Mouse (Mus musculus) forebrain, embryonic 10.5 days (tissue): ENCODE data around the gene Reep6. TPM values are rescaled to one million over a fixed set of nuclear protein-coding genes. Genes with fewer than 3 reads are reported as not detected.

Source experiments
- DNase-seq: peaks from one replicate; pipeline ENCODE4 v3.0.0-alpha.2; 2017; ENCODE audit warnings: low spot score; ENCODE audit errors: extremely low spot score
- H3K27ac ChIP-seq: fragments of 300-500 bp; sonication (generic); 2 replicates; pipeline ENCODE4 v1.5.1; 2016; ENCODE audit warnings: mild to moderate bottlenecking
- H3K27me3 ChIP-seq: fragments of 300-500 bp; sonication (generic); 2 replicates; pipeline ENCODE4 v1.6.1; 2016; ENCODE audit warnings: mild to moderate bottlenecking; ENCODE audit not compliant: poor library complexity, severe bottlenecking
- H3K36me3 ChIP-seq: fragments of 300-500 bp; sonication (generic); replicated peaks from 2 replicates; pipeline ENCODE4 v1.6.1; 2016; ENCODE audit warnings: mild to moderate bottlenecking, moderate library complexity
- H3K4me1 ChIP-seq: fragments of 300-500 bp; sonication (generic); 2 replicates; pipeline ENCODE4 v1.6.1; 2016
- H3K4me3 ChIP-seq: fragments of 300-500 bp; sonication (generic); 2 replicates; pipeline ENCODE4 v1.5.1; 2016; ENCODE audit warnings: mild to moderate bottlenecking, moderate library complexity
- H3K9me3 ChIP-seq: fragments of 300-500 bp; sonication (generic); 2 replicates; pipeline ENCODE4 v1.6.1; 2016; ENCODE audit warnings: mild to moderate bottlenecking, moderate library complexity
- WGBS: fragments of 180-500 bp; shearing (Covaris S2); methylation state at CpG from one replicate; pipeline ENCODE4 v1.1.7; 2016; 5-methylcytosine and 5-hydroxymethylcytosine counted together
- polyA plus RNA-seq: library from polyadenylated mRNA; unstranded; fragments of >200 nt; fragmentation: Nextera tagmentation; extraction: Ambion mirVana; gene quantifications from 2 replicates; pipeline ENCODE4 v1.2.1, GENCODE M21; 2016

Gene Reep6
- polyA plus RNA-seq, result 7.7 and 9.1 TPM in 2 replicates

DNA sequence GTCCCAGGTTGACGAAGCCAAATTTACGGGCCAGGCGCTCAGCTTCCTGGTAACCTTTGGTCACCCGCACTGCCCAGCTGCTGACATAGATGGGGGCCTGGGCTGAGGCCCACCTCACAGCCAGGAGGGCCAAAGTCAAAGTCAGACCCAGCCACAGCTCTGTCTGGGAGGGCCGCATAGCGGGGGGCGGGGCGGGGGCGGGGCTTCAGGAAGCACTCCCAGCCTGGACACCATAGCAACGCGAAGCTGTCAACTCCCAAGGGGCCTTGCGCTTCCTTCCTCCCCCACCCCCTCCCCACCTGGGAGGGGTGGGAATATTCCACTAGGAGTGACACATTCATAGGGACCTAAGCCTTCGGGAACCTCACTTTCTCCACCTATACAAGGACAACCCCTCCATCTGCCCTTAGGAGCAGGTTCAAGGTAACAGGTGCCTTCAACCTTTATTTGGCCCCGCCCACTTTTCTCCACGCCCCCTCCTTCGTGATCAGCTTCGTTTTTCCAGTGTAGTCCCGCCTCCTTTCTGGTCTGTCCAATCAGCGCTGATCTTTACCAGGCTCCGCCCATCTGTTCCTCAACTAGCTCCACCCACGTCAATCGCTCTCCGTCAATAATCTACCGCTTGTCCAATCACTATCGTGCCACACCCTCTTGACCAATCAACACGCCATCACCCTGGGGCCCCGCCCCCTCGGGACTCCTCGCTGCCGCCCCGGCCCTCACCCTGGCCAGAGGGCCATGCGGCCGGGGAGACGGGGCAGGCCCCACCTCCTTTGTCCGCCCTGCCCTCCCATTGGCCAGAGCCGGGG lies at the start of gene Reep6, which contains the start of gene Pcsk4:
Reep6 (plus strand) TSS at position 681 of the 809 bp plus-strand sequence.
Pcsk4 (minus strand) TSS at position 226 of the 809 bp plus-strand sequence.
- Histone ChIP-seq H3K27me3 (peaks cover 61% of the 10 kb centered on the region), H3K4me1 (peaks cover 41% of the 10 kb centered on the region), H3K27ac (peak within 1 kb of the TSS; percentile 62), H3K36me3 (no peaks in the 10 kb centered on the region), H3K9me3 (no peaks in the 10 kb centered on the region), H3K4me3 (peak within 1 kb of the TSS; percentile 56)
- WGBS, result 3% methylated on average over 36 of the region's 36 CpGs
- peak; percentile 98 for DNase-seq

DNA sequence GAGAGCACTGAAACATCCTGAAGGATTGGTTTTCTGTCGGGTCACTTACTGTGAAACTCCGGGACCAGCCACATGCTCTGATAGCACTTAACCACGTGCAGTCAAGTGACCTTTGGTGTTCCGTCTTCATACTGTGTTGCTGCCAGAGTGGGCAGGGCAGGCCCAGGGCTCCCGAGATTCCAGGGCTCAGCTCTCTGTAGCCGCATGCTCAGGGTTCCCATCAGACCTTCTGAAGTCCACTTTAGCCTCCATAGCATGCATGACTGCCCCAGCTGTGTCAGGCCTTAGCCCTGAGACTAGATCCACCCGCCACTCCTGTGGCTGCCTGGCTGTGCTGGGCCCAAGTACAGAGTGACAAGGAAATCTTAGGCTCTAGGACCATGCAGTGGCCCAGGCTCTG lies 48.4 kb upstream of the Reep6 start:
- no peak overlapping the region for H3K27ac ChIP-seq
- no peak for DNase-seq

DNA sequence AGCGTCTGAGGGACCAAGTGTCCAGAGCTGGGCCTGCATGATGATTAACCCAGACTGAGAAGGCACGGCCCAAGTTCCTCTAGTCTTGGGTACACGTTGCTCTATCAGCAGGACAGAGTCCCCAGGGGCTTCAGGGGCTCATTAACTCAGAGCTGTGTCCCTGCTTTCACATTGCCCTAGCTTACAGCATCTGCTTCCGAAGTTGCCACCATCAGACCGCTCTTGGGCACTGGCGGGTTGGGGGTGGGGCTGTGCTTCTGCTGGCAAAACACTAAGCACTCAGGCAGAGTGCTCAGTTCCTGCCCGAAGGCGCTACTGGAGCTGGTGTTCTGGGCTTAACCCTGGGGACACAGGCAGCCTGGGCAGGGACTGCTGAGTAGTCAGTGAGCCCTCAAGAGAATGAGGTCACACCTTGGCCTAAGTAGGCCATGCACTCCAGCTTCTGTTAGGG lies 47.8 kb upstream of the Reep6 start:
- Histone ChIP-seq H3K27me3 (no peaks in the 10 kb centered on the region), H3K9me3 (no peaks in the 10 kb centered on the region), H3K36me3 (peaks cover 99% of the 10 kb centered on the region), H3K4me1 (0 out of 2 replicates have a peak, but pooled peaks cover 1% of the 10 kb centered on the region), H3K4me3 (no peak overlapping the region), H3K27ac (no peak overlapping the region)
- no peak for DNase-seq
- 80% methylated on average over 8 of the region's 8 CpGs for WGBS

More for the DNA sequence above, 48.4 kb upstream of the Reep6 start:
- H3K4me1 ChIP-seq, result no peaks in the 10 kb centered on the region
- WGBS, result 90% methylated on average over 7 of the region's 7 CpGs
- H3K9me3 ChIP-seq, result no peaks in the 10 kb centered on the region
- no peaks in the 10 kb centered on the region for H3K27me3 ChIP-seq
- peaks cover 99% of the 10 kb centered on the region for H3K36me3 ChIP-seq
- H3K4me3 ChIP-seq, result no peak overlapping the region

DNA sequence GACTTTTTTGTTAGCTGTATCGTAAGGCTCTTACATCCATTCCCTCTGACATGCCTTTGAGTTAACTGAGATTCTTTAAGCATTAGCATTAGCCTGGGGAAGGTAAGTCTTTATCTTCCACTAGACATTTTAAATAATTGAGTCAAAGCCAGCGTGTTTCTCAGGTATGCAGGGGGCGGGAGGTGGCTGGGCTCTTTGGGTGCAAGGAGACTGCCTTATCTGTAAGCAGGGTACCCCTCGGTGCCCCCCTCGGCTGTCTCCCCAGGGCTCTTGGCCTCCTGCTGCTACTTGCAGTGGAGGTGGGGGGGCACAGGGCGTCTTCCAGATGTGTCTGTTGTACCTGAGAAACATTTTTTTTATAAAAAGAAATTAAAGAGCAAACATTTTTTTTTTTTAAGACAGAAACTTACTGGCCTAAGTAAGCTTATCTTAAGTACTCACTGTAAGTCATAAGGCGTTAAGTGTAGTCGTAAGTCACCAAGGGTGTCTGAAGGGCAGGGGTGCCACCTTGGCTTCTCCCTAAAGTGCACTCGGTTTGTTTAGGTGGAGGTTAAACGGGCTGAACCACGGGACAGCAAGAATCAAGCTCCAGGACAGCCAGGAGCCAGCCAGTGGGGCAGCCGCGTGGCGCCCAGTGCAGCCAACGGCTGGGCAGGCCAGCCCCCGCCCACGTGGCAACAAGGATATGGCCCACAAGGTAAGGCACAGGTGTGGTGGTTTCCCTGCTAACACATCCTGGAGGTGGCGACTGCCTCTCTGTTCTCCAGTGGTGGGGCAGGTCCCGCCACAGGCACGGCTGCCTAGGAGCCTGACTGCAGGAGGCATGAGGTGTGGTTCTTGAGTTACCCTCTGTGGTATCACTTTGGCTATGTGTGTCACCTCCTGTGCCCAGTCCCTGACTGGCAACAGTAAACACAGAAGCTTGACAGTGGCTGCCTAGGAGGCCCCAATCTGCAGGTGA lies 47.0 kb upstream of the Reep6 start:
- H3K4me3 ChIP-seq, result no peak overlapping the region
- peaks cover 99% of the 10 kb centered on the region for H3K36me3 ChIP-seq
- no peaks in the 10 kb centered on the region for H3K9me3 ChIP-seq
- DNase-seq, result no peak
- H3K4me1 ChIP-seq, result peaks cover 8% of the 10 kb centered on the region; the same call in 1 of the 2 replicates
- WGBS, result 93% methylated on average over 20 of the region's 20 CpGs
- H3K27ac ChIP-seq, result no peak overlapping the region
- no peaks in the 10 kb centered on the region for H3K27me3 ChIP-seq

DNA sequence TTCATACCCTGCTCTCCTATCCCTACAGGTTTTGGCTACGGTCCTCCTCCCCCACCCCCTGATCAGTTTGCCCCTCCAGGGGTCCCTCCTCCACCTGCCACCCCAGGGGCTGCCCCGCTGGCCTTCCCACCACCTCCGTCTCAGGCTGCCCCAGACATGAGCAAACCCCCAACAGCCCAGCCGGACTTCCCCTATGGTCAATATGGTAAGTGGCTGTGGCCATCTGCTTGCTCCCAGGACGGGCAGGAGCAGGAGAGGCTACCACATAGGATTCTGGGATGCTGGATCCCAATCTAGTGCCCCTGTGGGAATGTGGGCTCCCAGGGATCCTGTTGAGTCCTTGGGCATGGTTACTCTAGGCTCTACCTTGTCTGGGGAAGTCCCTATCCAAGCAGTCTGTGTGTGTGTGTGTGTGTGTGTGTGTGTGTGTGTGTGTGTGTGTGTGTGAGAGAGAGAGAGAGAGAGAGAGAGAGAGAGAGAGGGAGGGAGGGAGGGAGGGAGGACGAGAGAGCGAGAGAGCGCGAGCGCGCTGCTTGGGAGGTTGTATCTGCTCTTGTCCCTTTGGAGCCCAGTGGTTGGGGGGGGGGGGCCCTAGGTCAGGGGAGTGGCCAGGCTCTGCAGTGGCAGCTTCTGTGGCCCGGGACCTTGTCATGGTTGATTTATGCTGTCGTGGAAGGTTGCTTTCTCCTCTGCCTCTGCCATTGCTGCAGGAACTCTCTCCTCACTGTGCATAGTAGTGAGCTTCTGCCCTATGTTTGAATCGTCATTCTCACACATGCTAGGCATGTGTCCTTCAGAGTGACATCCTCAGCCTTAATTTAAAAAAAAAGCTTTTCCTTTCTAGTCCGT lies 44.3 kb upstream of the Reep6 start:
- WGBS, result 88% methylated on average over 14 of the region's 15 CpGs
- Histone ChIP-seq H3K27me3 (no peaks in the 10 kb centered on the region), H3K27ac (no peak overlapping the region), H3K9me3 (no peaks in the 10 kb centered on the region), H3K4me3 (no peak overlapping the region), H3K4me1 (peaks cover 8% of the 10 kb centered on the region; the same call in 1 of the 2 replicates), H3K36me3 (peaks cover 90% of the 10 kb centered on the region)
- DNase-seq, result no peak

DNA sequence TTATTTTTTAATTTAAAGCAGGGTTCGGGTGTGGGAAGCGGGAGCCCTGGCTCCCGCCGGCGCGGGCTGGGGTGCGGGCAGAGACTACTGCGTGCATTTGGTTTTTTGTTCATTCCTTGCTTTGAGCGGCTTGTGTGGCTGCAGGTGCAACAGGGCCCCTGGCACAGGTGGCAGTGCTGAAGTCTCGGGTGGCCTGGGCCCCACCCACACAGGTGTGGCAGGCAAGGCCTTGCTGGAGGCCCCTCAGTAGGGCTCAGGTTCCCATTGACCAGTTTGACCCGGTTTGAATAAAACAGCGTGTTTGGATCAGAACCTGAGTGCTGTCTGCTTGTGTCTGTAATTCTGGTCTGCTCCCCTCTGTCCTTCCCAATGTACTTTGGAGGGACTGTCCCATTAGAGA lies 41.7 kb upstream of the Reep6 start:
- WGBS, result 94% methylated on average over 12 of the region's 12 CpGs
- H3K27ac ChIP-seq, result no peak overlapping the region
- H3K9me3 ChIP-seq, result no peaks in the 10 kb centered on the region
- DNase-seq, result no peak
- H3K27me3 ChIP-seq, result no peaks in the 10 kb centered on the region
- H3K4me1 ChIP-seq, result peaks cover 15% of the 10 kb centered on the region
- no peak overlapping the region for H3K4me3 ChIP-seq
- peaks cover 68% of the 10 kb centered on the region for H3K36me3 ChIP-seq

DNA sequence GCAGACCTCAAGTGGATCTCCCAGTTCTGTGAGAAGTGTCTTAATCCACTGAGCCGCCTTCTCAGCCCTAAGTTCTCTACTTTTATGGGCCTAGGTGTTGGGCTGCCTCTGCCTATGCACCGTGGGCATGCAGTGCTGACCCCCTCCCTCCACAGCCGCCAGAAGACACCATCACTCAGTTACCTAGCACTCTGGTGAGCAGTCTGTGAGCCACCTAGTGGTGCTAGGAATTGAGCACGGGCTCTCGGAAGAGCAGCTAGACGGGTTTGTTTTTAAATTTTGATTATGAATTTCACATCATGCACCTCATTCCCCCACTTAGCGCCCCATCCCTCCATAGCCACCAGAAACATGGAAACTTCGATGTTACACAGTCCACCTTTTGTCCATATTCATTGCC lies 41.1 kb upstream of the Reep6 start:
- Histone ChIP-seq H3K27ac (no peak overlapping the region), H3K36me3 (peaks cover 68% of the 10 kb centered on the region), H3K27me3 (no peaks in the 10 kb centered on the region), H3K4me1 (peaks cover 21% of the 10 kb centered on the region), H3K4me3 (no peak overlapping the region), H3K9me3 (no peaks in the 10 kb centered on the region)
- WGBS, result 71% methylated on average over 8 of the region's 8 CpGs
- DNase-seq, result no peak

DNA sequence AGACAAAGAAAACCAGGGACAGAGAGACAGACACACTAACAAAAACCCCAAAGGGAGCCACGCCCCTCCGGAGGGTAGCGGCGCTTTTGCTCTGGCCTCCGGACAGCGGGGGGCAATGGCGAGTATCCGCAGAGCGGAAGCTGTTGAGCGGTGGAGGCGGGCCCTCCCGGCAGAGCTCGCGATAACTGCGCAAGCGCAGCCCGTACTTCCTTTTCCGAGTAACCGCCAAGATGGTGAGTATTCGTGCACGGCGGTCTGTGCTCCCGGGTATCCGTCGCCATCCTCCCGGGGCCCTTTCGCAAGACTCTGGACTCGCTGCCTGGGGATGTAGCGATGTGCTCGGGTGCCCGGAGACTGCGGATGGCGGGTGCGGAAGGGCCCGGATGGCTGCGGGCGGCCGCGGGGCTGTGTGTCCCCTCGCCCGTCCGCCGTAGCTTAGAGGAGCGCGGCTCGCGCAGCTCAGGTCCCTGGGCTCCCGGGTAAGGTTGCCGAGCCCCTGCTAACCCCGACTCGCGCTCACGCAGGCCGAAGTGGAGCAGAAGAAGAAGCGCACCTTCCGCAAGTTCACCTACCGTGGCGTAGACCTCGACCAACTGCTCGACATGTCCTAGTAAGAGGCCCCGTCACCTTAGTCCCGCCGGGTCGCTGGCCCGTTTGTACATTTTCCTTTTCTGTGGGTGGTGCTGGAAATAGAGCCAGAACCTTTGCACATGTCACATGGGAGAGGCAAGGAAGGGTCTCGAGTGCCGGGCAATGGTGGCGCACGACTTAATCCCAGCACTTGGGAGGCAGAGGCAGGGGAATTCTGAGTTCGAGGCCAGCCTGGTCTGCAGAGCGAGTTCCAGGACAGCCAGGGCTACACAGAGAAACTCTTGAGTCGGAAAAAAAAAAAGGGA lies 37.3 kb upstream of the Reep6 start, which contains the start of gene Rps15:
Rps15 (plus strand) TSS at position 203 of the 896 bp plus-strand sequence.
- WGBS, result under 1% methylated on average over 72 of the region's 72 CpGs
- H3K36me3 ChIP-seq, result peaks cover 45% of the 10 kb centered on the region
- H3K27me3 ChIP-seq, result peaks cover 12% of the 10 kb centered on the region
- H3K4me3 ChIP-seq, result peak within 1 kb of the TSS; percentile 98
- peaks cover 52% of the 10 kb centered on the region for H3K4me1 ChIP-seq
- no peaks in the 10 kb centered on the region for H3K9me3 ChIP-seq
- peak; percentile 97 for DNase-seq
- H3K27ac ChIP-seq, result peak within 1 kb of the TSS; percentile 99

DNA sequence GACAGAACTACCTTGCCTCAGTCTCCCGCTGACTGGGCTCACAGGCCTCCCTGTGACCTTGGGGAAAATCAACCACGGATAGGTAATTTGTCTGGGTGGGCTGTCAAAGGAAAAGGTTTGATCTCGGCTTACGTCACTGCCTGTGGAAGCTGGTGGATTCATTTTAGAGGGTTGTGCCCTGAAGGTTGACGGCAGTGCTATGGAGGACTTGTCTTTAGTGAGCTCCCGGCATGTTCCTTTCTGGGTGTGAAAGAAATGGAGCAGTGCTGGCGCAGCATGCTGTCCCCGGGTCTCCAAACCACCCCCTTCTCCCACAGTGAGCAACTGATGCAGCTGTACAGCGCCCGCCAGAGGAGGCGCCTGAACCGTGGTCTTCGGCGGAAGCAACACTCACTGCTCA lies 36.4 kb upstream of the Reep6 start:
- H3K27me3 ChIP-seq, result peaks cover 20% of the 10 kb centered on the region
- H3K36me3 ChIP-seq, result peaks cover 37% of the 10 kb centered on the region
- H3K9me3 ChIP-seq, result no peaks in the 10 kb centered on the region
- H3K4me3 ChIP-seq, result peak overlapping the region; percentile 98
- peaks cover 59% of the 10 kb centered on the region for H3K4me1 ChIP-seq
- DNase-seq, result no peak
- 33% methylated on average over 14 of the region's 14 CpGs for WGBS
- H3K27ac ChIP-seq, result peak overlapping the region; percentile 99

DNA sequence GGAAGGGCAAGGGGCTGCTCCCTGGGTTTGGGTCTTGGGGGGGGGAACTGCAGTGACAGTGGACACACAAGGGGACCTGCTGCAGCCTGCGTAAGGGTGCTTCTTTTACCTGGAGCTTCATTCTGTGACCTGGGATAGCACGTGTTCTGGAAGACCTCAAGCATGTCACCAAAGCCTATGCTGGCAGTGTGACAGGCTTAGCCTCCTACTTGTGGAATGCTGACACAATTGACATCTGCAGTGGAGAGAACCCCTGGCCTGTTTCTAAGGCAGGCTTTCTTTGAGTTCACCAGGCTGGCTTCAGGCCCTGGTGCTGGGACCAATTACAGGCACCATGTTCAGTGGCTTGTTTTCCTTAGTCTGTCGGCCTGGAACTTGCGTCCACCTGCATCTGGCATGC lies 35.4 kb upstream of the Reep6 start:
- no peak for DNase-seq
- 73% methylated on average over 4 of the region's 4 CpGs for WGBS
- Histone ChIP-seq H3K4me1 (peaks cover 69% of the 10 kb centered on the region), H3K27me3 (peaks cover 30% of the 10 kb centered on the region), H3K4me3 (peak overlapping the region; percentile 98), H3K27ac (0 out of 2 replicates have a peak overlapping the region, but pooled peaks have one; percentile 30), H3K36me3 (peaks cover 27% of the 10 kb centered on the region), H3K9me3 (no peaks in the 10 kb centered on the region)

DNA sequence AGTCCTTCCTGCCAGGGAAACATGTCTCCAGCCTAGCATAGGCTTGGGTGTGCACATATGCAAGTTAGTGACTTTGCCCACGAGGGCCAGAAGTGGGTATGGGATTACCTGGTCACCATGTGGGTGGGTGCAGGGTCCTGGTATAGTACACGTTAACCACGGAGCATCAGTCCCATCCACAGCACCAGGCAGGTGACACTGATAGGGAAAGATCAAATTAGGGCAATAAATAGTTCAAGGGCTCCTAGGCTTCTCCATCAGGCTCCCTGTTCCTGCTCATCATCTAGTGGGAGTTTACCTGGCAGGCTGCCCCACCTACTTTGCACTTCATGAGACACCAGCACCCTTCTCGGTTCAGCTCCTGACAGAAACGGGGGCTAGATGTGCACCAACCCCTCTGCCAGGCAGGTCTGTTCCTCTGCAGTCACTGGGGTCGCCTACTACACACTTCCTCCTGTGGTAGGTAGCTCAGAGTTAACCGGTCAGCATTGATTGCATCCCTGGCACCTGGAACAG lies 34.9 kb upstream of the Reep6 start:
- H3K4me3 ChIP-seq, result peak overlapping the region; percentile 98
- 46% methylated on average over 7 of the region's 7 CpGs for WGBS
- peaks cover 36% of the 10 kb centered on the region for H3K27me3 ChIP-seq
- DNase-seq, result no peak
- H3K27ac ChIP-seq, result 0 out of 2 replicates have a peak overlapping the region, but pooled peaks have one; percentile 30
- peaks cover 26% of the 10 kb centered on the region for H3K36me3 ChIP-seq
- peaks cover 74% of the 10 kb centered on the region for H3K4me1 ChIP-seq
- no peaks in the 10 kb centered on the region for H3K9me3 ChIP-seq
